Mouse (Mus musculus): ENCODE data around the gene Zfr.

DNA sequence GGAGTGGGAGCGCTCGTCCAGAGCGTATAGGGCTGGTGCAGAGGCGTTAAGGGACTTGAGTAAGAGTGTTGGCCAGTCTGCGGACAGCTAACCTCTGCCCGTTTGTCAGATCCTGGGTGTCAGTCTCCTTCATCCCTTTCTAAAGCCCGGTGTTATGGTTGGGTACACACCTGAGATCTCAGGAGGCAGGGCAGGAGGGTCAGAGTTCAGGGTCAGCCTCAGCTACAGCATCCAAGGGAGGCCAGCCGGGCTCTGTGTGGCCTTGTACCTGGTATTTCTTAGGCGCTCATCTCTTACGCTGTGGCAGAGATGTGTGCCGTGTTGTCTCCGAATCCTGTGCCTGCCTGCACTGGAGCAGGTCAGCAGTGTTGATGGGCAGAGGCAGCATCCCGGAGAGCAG, 103.5 kb downstream of the Zfr start:
- TF ChIP-seq CTCF (IDR thresholded peaks at IDR 0.05; ENCODE audit: insufficient read depth, low read length) (no peak), POLR2A (IDR thresholded peaks at IDR 0.05; ENCODE audit: borderline replicate concordance, extremely low read depth, low read depth, low read length) (no peak)
